Mouse (Mus musculus): ENCODE measurements around the gene Gnai2. TPM values are rescaled to one million over a fixed set of nuclear protein-coding genes. Genes with fewer than 3 reads are reported as not detected.

Gene Gnai2
- 100 to 1,000 TPM; 627 to 649 TPM for total RNA-seq (2023)

DNA sequence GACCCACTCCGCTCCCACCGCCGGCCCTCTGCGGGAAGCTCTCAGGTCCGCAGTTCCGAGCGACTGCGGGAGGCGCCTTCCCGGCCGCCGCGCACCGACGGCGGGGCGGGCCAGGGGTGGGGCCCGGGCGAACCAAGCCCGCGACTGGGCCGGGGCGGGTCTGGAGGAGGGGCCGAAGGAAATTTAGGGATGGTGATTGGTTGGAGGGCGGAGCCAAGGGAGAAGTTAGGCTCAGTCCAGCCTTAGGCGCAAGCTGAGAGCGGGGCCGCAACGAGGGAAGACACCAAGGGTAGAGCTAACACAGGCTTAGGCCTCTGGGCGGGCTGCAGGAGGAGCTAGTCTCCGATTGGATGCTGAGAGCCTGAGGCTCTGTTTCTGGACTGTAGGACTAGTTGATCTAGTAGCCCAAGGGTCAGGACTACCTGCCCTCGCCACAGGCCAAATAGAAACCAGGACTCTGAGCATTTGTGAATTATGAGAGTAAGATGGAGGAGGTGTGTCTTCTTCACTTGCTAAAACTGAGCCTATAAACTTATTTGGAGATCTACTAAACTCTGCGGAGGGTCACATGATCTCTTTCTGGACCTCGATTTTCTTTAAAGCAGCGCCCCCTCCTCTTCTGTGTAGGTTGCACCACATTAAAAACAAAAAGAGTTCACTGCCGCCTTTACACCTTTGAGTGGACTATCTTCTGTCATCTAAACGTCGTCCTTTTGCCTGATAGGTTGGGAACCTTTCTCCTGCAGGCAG lies at the start of gene Gnai2:
Gene Gnai2, minus strand, starts transcription at position 89 of the 750 bp plus-strand sequence.

DNA sequence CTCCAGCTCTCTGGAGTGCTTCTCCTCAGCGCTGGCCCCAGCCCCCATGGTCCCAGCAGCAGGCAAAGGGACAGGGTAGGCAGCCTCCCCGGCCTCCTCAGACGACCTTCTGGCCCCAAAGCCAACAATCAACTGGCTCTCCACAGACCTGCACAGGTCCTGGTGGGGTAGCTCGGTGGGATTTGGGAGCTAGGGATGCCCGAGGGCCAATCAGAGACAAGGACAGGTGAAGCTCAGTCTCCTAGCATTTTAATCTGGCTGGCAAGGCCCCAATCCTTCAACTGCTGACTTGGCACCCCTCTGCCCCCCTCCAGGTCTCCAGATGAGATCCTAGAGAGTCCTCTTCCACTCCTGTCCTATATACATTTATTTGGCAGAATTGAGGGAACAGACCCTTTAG lies 44.3 kb upstream of the Gnai2 start, which contains the start of gene Gnat1:
Gene Gnat1, minus strand, starts transcription at position 212 of the 400 bp plus-strand sequence.

DNA sequence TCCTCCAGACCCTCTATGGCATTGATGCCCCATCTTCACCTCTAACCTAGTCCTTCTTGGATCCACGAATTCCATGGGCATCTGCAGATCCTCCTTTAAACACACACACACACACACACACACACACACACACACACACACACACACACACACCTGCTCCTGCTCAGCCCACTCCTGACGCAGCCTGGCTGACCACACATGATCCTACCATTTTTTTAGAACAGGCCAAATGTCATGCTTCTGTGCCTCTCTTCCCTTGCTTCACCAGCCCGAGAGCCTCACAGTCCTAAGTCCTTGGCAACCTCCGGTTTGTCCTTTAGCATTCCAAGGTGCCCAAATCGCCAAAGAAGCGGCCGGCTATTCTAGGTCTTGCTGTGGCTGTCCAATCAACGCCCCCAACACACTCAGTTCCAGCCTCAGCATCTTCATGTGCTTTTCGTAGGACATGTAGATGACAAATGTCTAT lies 34.3 kb upstream of the Gnai2 start, which contains the start of gene Slc38a3:
Gene Slc38a3, minus strand, starts transcription at position 51 of the 466 bp plus-strand sequence.

DNA sequence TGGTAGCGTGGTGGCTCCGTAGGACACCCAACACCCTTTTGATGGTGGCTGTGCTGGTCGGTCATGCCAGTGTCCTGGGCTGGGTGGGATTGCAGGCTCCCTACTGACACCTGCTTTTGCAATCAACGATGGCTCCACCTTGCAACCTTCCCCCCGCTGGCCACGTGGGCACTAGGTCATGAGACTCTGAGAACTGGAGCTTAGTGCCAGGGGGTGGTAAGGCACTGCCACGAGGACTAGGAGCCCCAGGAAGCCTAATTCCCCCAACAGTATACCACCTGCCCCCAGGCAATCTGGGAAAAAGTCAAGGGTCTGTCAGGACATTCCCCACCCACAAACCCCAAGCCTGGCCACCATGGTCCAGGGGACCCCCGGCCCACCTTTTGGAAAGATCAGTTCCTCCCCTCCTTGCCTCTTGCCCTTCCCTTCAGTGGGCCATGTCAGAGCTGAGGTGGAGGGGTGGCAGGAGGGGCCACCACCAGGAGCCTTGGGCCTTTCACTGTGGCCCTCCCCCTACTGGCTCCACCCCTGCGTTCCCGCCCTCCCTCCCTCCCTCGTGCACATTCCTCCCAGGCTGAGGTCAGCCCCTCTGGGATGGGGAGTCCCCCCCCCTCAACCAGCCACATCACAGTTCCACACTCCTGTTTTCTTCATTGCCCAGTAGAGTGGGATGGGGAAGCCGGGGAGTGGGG lies 26.3 kb downstream of the Gnai2 start, which contains the start of gene Sema3b:
Gene Sema3b, minus strand, starts transcription at position 489 of the 692 bp plus-strand sequence.

DNA sequence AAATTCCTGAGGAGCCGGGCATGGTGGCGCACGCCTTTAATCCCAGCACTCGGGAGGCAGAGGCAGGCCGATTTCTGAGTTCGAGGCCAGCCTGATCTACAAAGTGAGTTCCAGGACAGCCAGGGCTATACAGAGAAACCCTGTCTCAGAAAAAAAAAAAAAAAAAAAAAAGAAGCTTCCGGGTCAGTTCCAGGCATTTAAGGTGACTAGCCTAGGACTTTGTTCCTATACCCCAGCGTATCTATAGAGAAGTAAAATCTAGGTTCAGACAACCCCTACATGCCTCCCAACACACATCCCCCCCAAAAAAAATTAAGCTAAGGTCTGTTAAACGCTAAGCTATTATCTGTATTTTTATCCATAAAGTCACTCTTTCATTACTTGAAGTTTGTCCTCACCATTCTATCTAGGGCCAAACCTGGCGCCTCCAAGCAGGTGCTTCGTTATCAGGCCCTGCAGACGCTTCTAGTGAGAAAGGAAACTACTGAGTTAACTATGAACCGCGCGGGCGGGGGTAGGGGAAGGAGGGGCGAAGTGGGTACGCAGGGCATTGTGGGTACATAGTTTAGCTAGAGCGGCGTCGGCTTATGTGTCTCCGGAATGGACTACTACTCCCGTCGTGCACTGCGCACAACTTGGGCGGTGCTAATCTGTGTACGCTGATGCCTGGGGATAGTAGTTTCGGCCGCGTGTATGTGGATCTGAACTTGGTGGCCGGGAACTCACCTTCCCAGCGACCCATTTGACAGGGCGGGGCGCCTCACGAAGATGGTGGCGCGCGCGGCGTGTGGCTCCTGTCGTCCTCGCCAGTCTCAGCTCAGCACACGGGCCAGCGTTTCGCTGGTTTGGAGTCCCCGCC lies 48.0 kb downstream of the Gnai2 start, which contains the start of gene Ifrd2:
Gene Ifrd2, plus strand, starts transcription at position 669 of the 859 bp plus-strand sequence.

DNA sequence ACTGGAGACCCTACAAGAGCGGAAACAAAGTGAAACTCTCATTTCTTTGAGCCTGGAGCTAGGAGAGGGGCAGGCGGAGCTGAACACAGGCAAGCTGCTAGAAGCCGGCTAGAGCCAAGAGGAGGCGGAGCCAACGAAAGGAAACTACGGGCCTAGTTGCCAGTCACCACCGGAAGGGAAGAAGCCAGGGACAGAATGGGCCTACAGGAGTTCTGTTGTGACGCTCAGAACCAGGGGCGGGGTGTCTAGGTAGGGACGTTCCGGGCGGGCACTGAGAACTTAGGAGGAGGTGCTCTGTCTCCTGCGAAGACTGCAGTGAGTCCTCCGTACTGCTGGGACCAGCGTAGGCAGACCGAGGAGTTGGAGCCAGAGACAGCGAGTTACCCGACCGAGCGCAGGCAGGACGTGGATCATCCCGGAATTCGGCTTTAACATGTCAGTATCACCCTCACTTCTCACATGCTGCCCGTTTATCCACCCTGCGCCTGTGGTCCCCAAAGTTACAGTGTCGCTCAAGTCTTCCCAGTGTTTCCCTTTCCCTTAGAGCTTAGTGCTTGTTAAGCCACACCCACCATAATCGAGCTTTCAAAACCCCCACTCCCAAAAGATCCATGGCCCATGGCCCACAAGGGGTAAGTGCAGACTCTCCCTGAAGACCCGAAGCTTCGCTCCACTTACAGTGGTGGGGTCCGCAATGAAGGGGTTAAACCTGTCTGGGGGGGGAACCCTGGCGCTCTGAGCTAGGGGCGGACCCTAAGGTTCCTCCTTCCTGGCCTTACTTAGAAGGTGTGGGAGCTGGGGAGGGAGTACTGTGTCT lies 54.5 kb downstream of the Gnai2 start, which contains the start of gene Hyal3:
Gene Hyal3, plus strand, starts transcription at position 318 of the 817 bp plus-strand sequence.

DNA sequence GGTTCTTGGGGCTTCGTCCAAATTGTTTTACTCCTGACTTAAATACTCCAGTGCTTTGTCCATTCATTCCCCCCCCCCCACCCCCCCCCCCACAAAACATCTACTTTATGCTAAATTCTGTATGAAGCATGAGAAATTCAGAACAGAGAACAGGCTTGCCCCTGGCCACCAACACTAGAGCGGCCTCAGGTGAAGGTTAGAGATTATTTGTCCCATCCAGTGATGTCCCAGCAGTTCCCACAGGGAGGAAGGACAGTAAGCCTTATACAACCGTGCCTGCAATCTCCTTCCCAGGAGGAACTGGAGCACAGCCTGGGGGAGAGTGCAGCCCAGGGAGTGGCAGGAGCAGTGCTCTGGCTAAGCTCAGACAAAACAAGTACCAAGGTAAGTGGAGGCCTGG lies 56.6 kb downstream of the Gnai2 start, which contains the start of gene Naa80:
Gene Naa80, plus strand, starts transcription at position 301 of the 400 bp plus-strand sequence.

DNA sequence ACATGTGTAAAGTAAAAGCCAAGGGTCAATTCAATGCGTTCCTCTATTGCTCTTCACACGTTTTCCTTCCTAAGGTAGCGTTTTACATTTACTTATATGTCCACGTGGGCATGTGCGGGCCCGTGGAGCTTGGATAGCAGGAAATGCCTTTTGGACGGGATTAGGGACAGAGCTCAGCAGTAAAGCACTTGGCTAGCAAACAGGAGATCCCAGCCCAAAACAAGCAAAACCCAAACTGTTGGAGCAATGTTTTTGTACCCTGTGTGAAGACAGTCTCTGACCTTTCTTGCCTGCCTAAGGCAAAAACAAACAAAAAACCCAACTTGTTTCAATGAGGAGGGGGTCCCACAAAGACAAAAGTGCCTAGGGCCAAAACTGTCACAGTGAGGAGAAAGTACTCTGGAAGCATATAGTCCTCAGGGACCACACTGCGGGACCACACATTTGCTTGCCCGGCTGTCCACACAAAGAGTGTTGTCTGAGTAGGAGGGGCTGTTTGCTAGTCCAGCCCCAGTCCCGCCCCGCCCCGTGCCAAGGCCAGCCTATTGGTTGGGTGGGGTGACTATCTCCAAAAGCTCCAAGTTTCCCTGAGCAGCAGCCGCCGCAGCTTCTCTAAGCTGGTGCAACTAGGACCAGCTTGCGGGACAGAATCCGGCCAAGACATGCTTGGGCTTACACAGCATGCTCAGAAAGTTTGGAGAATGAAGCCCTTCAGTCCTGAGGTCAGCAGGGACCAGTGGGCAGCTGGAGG lies 58.6 kb downstream of the Gnai2 start, which contains the start of gene Hyal1:
Gene Hyal1, plus strand, starts transcription at position 571 of the 751 bp plus-strand sequence.

DNA sequence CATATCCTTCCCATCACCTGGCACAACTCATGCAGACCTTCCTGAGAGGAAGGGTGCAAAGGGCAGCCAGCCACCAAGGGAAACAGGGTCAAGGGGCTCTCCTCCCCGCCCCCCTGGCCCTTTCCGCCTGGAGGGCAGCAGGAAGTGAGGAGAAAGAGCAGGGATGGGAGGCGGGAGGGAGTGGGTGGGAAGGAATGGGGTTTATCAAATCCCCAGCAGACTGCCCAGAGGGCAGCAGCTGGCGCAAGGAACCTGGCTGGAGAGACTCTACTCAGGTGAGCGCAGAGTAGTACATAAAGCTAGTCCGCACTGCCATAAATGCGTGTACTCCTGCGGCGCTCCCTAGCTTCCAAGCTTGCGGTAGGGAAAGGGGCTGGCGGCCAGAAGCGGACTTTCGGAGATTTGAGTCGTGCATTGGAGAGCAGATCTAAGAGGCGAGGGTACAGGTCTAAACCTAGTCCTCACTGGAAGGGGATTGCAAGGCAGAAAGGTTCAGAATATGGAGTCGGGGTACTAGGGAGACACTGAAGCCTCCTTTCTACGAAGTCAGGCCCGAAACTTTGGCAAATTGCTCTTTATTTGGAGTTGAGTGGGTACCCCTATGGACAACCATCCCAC lies 67.4 kb downstream of the Gnai2 start, which contains the start of gene Hyal2:
Gene Hyal2, plus strand, starts transcription at position 244 of the 618 bp plus-strand sequence.

Other genes with a start within 250 kb of the Gnai2 start
- gene Cacna2d2, start 235.8 kb downstream of the Gnai2 start, total RNA-seq (2023) = 1 to 10 TPM in 1 of 2 experiments, under 1 TPM in 1; 0.74 to 1.8 TPM
- 10 to 100 TPM; 28.2 to 28.8 TPM for gene Tmem115, start 101.4 kb downstream of the Gnai2 start, total RNA-seq (2023)
- gene Cyb561d2, start 93.2 kb downstream of the Gnai2 start, total RNA-seq (2023) = 10 to 100 TPM; 20.0 to 20.6 TPM
- 10 to 100 TPM; 31.8 to 32.7 TPM for gene Nprl2, start 93.1 kb downstream of the Gnai2 start, total RNA-seq (2023)
- gene Zmynd10, start 88.1 kb downstream of the Gnai2 start, total RNA-seq (2023) = 1 to 10 TPM in 1 of 2 experiments, not detected in 1; 1.5 TPM
- 10 to 100 TPM; 74.6 to 79.8 TPM for gene Rassf1, start 83.8 kb downstream of the Gnai2 start, total RNA-seq (2023)
- gene Tusc2, start 72.1 kb downstream of the Gnai2 start, total RNA-seq (2023) = 10 to 100 TPM; 23.8 to 24.1 TPM
- gene Hyal2, start 67.4 kb downstream of the Gnai2 start, total RNA-seq (2023) = 1 to 10 TPM; 3.6 to 5.8 TPM
- 1 to 10 TPM; 5.0 TPM for gene Hyal1, start 58.4 kb downstream of the Gnai2 start, total RNA-seq (2023)
- gene Naa80, start 56.5 kb downstream of the Gnai2 start, total RNA-seq (2023) = 10 to 100 TPM; 14.2 to 14.4 TPM
- gene Hyal3, start 54.5 kb downstream of the Gnai2 start, total RNA-seq (2023) = 1 to 10 TPM; 1.3 to 1.8 TPM
- gene Ifrd2, start 47.7 kb downstream of the Gnai2 start, total RNA-seq (2023) = 10 to 100 TPM; 31.0 to 32.4 TPM
- 1 to 10 TPM in 1 of 2 experiments, under 1 TPM in 1; 0.64 to 2.4 TPM for gene Sema3b, start 26.1 kb downstream of the Gnai2 start, total RNA-seq (2023)
- not detected for gene Slc38a3, start 34.2 kb upstream of the Gnai2 start, total RNA-seq (2023)
- gene Gnat1, start 44.3 kb upstream of the Gnai2 start, total RNA-seq (2023) = 1 to 10 TPM in 1 of 2 experiments, not detected in 1; 1.6 TPM
- not detected for gene Sema3f, start 75.1 kb upstream of the Gnai2 start, total RNA-seq (2023)
- gene Rbm5, start 135.6 kb upstream of the Gnai2 start, total RNA-seq (2023) = 100 to 1,000 TPM; 397 to 424 TPM
- 100 to 1,000 TPM; 117 to 128 TPM for gene Rbm6, start 237.9 kb upstream of the Gnai2 start, total RNA-seq (2023)